Mouse (Mus musculus) thymus, adult 2 months (tissue): ENCODE results near the gene Tctex1d2.

Experiments
- CTCF ChIP-seq: fragments of 200-500 bp; IDR thresholded peaks from 2 replicates; pipeline ENCODE4 v1.5.1; 2012; ENCODE audit warnings: mild to moderate bottlenecking, control low read depth, low read length, moderate library complexity, borderline replicate concordance; ENCODE audit not compliant: control insufficient read depth, poor library complexity, insufficient read depth; ENCODE audit errors: extremely low read depth
- POLR2A ChIP-seq: fragments of 200-500 bp; IDR thresholded peaks from 2 replicates; pipeline ENCODE4 v1.6.1; 2012; ENCODE audit warnings: mild to moderate bottlenecking, low read length, control low read depth, moderate library complexity; ENCODE audit not compliant: control insufficient read depth, poor library complexity, insufficient read depth; ENCODE audit errors: extremely low read depth

- TF ChIP-seq POLR2A (no peak), CTCF (no peak)
Measured at GRCm38 (mm10) chr16:32400267-32400666, 19.2 kb upstream of the Tctex1d2 start, which contains the start of gene Tm4sf19.
